Mouse (Mus musculus) small intestine, adult 2 months (tissue): Measurements from ENCODE around the gene Gm21083.
"Not testable (repeated sequence)": the region's sequence is repeated elsewhere in the genome, so short reads cannot be mapped to it uniquely, and the experiment has no call there.

Source experiments
- CTCF ChIP-seq: fragments of 200-500 bp; IDR thresholded peaks from 2 replicates; pipeline ENCODE4 v1.5.1; 2012; ENCODE audit warnings: low read depth, mild to moderate bottlenecking, control low read depth, inconsistent platforms, low read length, moderate library complexity, mixed read lengths; ENCODE audit not compliant: insufficient replicate concordance, insufficient read length; ENCODE audit errors: extremely low read depth
- POLR2A ChIP-seq: fragments of 200-500 bp; IDR thresholded peaks from 2 replicates; pipeline ENCODE4 v1.6.1; 2012; ENCODE audit warnings: low read depth, mild to moderate bottlenecking, control low read depth, inconsistent platforms, low read length, moderate library complexity

GRCm38 (mm10) chr5:15601481-15601880, 24.3 kb downstream of the Gm21083 start:
- not testable (repeated sequence) for TF ChIP-seq POLR2A, CTCF
